Mouse (Mus musculus) heart, adult 11 months (tissue): ENCODE results near the gene Ppil1.
A peak's percentile ranks its signal among the peaks of the same experiment; 100 is the strongest.

Experiments used
- DNase-seq: peaks from one replicate; pipeline ENCODE4 v3.0.0; 2022

The Ppil1 gene

GRCm38 (mm10) chr17:29263840-29264633, at the start of gene Ppil1:
Ppil1 (minus strand) TSS chr17:29264186.
- DNase-seq: peak; percentile 99

GRCm38 (mm10) chr17:29313300-29313699, 49.3 kb upstream of the Ppil1 start:
- no peak for DNase-seq

- DNase-seq: peak; percentile 90
Observed at GRCm38 (mm10) chr17:29312082-29312481, 48.1 kb upstream of the Ppil1 start.

- DNase-seq: no peak
Observed at GRCm38 (mm10) chr17:29311602-29312001, 47.6 kb upstream of the Ppil1 start.

GRCm38 (mm10) chr17:29310056-29310623, 46.2 kb upstream of the Ppil1 start:
- DNase-seq: peak; percentile 96

- no peak for DNase-seq
Observed at GRCm38 (mm10) chr17:29305871-29306270, 41.9 kb upstream of the Ppil1 start.

- peak; percentile 98 for DNase-seq
Observed at GRCm38 (mm10) chr17:29305058-29305806, 41.2 kb upstream of the Ppil1 start.

- peak; percentile 98 for DNase-seq
Observed at GRCm38 (mm10) chr17:29304376-29305057, 40.5 kb upstream of the Ppil1 start.

GRCm38 (mm10) chr17:29303856-29304255, 39.9 kb upstream of the Ppil1 start:
- peak; percentile 93 for DNase-seq

- peak; percentile 89 for DNase-seq
Observed at GRCm38 (mm10) chr17:29303087-29303486, 39.1 kb upstream of the Ppil1 start.

- DNase-seq: peak; percentile 98
Observed at GRCm38 (mm10) chr17:29302149-29302548, 38.2 kb upstream of the Ppil1 start.

- DNase-seq: no peak
Observed at GRCm38 (mm10) chr17:29301421-29301820, 37.4 kb upstream of the Ppil1 start.

GRCm38 (mm10) chr17:29300926-29301325, 36.9 kb upstream of the Ppil1 start:
- DNase-seq: no peak

- DNase-seq: peak; percentile 90
Observed at GRCm38 (mm10) chr17:29299282-29299681, 35.3 kb upstream of the Ppil1 start.

GRCm38 (mm10) chr17:29297813-29298212, 33.8 kb upstream of the Ppil1 start:
- DNase-seq: peak; percentile 88

- DNase-seq: no peak
Observed at GRCm38 (mm10) chr17:29297321-29297720, 33.3 kb upstream of the Ppil1 start.

GRCm38 (mm10) chr17:29295835-29296234, 31.8 kb upstream of the Ppil1 start:
- DNase-seq: peak; percentile 76

- DNase-seq: peak; percentile 95
Observed at GRCm38 (mm10) chr17:29293807-29294605, 30.0 kb upstream of the Ppil1 start.

- DNase-seq: no peak
Observed at GRCm38 (mm10) chr17:29292996-29293395, 29.0 kb upstream of the Ppil1 start.

GRCm38 (mm10) chr17:29291793-29292192, 27.8 kb upstream of the Ppil1 start:
- DNase-seq: no peak

- peak; percentile 84 for DNase-seq
Observed at GRCm38 (mm10) chr17:29282216-29282952, 18.4 kb upstream of the Ppil1 start.
